Mouse (Mus musculus) olfactory bulb, adult 2 months (tissue): ENCODE measurements around the gene Rnf181.

Source experiments
- CTCF ChIP-seq: fragments of 200-500 bp; IDR thresholded peaks from 2 replicates; pipeline ENCODE4 v1.5.1; 2012; ENCODE audit warnings: low read depth, mild to moderate bottlenecking, low read length, moderate library complexity; ENCODE audit not compliant: insufficient read depth
- POLR2A ChIP-seq: fragments of 200-500 bp; IDR thresholded peaks from 2 replicates; pipeline ENCODE4 v1.6.1; 2012; ENCODE audit warnings: mild to moderate bottlenecking, low read depth, low read length, moderate library complexity; ENCODE audit not compliant: insufficient read depth

- TF ChIP-seq CTCF (no peak), POLR2A (no peak)
Measured at GRCm38 (mm10) chr6:72313124-72313867, 53.5 kb downstream of the Rnf181 start.
